ENCODE assay signal across 27 mouse cellular contexts in the genomic region with DNA sequence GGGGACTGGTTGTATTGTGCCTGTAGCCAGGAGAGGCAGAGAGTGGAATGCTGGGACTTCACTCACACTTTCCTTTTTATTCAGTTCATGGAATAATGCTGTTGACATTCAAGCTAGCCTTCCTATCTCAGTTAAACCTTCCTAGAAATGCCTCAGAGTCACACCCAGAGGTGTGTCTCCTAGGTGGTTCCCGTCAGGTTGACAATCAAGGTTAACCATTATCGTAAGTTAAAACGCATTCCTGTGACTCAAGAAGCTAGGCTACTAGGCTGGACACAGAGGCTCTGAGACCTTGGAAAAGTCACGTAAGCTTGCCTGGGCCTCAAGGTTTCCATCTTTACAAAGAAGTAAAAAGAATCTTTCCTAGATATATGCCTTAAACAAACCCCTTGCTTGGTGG. TPM values are rescaled to one million over a fixed set of nuclear protein-coding genes. Genes with fewer than 3 reads are reported as not detected.
DNase-seq lines count a peak whose midpoint lies in the region; ATAC-seq lines count a peak whose summit lies in the region.
"Had no signal": no experiment of that assay in that cellular context is flagged by ENCODE, and none has a peak within 500 bp of the region (broad histone marks: within the 10 kb centered on the region; RNA-seq: fewer than 3 reads in every experiment).

No protein-coding gene starts in this region.

- no peaks in the 10 kb centered on the region for H3K4me1 ChIP-seq in hindbrain, embryonic 16.5 days (ENCODE audit: control insufficient read depth, insufficient read depth, low read depth, low read length)
- H3K4me1 ChIP-seq: embryonic facial prominence, embryonic 10.5 days; embryonic facial prominence, embryonic 13.5 days; forebrain, embryonic 12.5 days; forebrain, embryonic 15.5 days; heart, embryonic 10.5 days; heart, embryonic 13.5 days had no signal

- ATAC-seq in hindbrain, embryonic 16.5 days, result no peak
- ATAC-seq: activated CD4-positive, CD25-positive, alpha-beta regulatory T cell, adult 4 months; forebrain, embryonic 15.5 days; Patski had no signal

- H3K27ac ChIP-seq in hindbrain, embryonic 16.5 days (ENCODE audit: low read depth, low read length), result no peak overlapping the region
- H3K27ac ChIP-seq: embryonic facial prominence, embryonic 10.5 days; embryonic facial prominence, embryonic 13.5 days; forebrain, embryonic 12.5 days; forebrain, embryonic 15.5 days; heart, embryonic 10.5 days; heart, embryonic 13.5 days; hindbrain, embryonic 14.5 days had no signal

- H3K4me2 ChIP-seq in hindbrain, embryonic 16.5 days (ENCODE audit: low read length), result no peak overlapping the region
- H3K4me2 ChIP-seq: embryonic facial prominence, embryonic 13.5 days; forebrain, embryonic 12.5 days; forebrain, embryonic 15.5 days; heart, embryonic 13.5 days; hindbrain, embryonic 14.5 days had no signal

- H3K4me3 ChIP-seq in hindbrain, embryonic 16.5 days (ENCODE audit: low read length), result no peak overlapping the region
- H3K4me3 ChIP-seq: embryonic facial prominence, embryonic 10.5 days; embryonic facial prominence, embryonic 13.5 days; erythroblast, embryonic 14.5 days; forebrain, embryonic 12.5 days; forebrain, embryonic 15.5 days; heart, embryonic 10.5 days; heart, embryonic 13.5 days had no signal

- DNase-seq in ES-CJ7 (ENCODE audit: low read depth, low spot score) (peak; percentile 20), R1 (ENCODE audit: low read depth, low spot score) (peak; percentile 61)
- DNase-seq in large intestine, adult 2 months (ENCODE audit: low read depth, low spot score), result peak; percentile 57
- DNase-seq in adrenal gland, adult (ENCODE audit: inconsistent age in 2 of 2, low spot score in 1 of 2), result no peak
- DNase-seq in cerebellum, postnatal 4 days (ENCODE audit: low spot score in 2 of 2), result no peak
- DNase-seq: adrenal gland, postnatal 10 days; adrenal gland, postnatal 36 days; cerebellum, adult 18-20 months; cerebellum, adult 9-10 months; cerebellum, postnatal 14 days; gastrocnemius, postnatal 25 days; heart, adult 18-20 months; heart, postnatal 14 days; heart, postnatal 4 days had no signal

- no peak overlapping the region for H3K9ac ChIP-seq in hindbrain, embryonic 16.5 days (ENCODE audit: low read depth, low read length)
- H3K9ac ChIP-seq: embryonic facial prominence, embryonic 13.5 days; forebrain, embryonic 12.5 days; forebrain, embryonic 15.5 days; heart, embryonic 13.5 days; hindbrain, embryonic 14.5 days had no signal

- no peaks in the 10 kb centered on the region for H3K9me3 ChIP-seq in hindbrain, embryonic 16.5 days (ENCODE audit: control insufficient read depth, low read length)
- H3K9me3 ChIP-seq: embryonic facial prominence, embryonic 10.5 days; embryonic facial prominence, embryonic 13.5 days; forebrain, embryonic 12.5 days; forebrain, embryonic 15.5 days; G1E; heart, embryonic 10.5 days; heart, embryonic 13.5 days had no signal

- 32% methylated on average over 4 of the region's 4 CpGs for WGBS in large intestine, adult 2 months
- WGBS in hindbrain, embryonic 16.5 days, result 88% methylated on average over 4 of the region's 4 CpGs

- no peaks in the 10 kb centered on the region for H3K36me3 ChIP-seq in hindbrain, embryonic 16.5 days (ENCODE audit: control insufficient read depth, insufficient read depth, low read length)
- H3K36me3 ChIP-seq: embryonic facial prominence, embryonic 10.5 days; embryonic facial prominence, embryonic 13.5 days; forebrain, embryonic 12.5 days; forebrain, embryonic 15.5 days; G1E; heart, embryonic 10.5 days; heart, embryonic 13.5 days had no signal

- H3K27me3 ChIP-seq in hindbrain, embryonic 16.5 days (replicated peaks; ENCODE audit: control insufficient read depth, insufficient read depth, low read length), result no peaks in the 10 kb centered on the region
- H3K27me3 ChIP-seq: forebrain, embryonic 15.5 days; Patski had no signal

RNA-seq across cellular contexts. Expression of gene Pax8, which starts 10.0 kb away (rescaled TPM):
- polyA plus RNA-seq in large intestine, adult 2 months (2012; rRNA removed), result 5.7 and 9.1 TPM in 2 replicates
- polyA plus RNA-seq in hindbrain, embryonic 16.5 days (2015; fragmentation: Nextera tagmentation; extraction: Ambion mirVana), result 21.2 and 24.0 TPM in 2 replicates
- polyA plus RNA-seq: activated CD4-positive, CD25-positive, alpha-beta regulatory T cell, adult 4 months; erythroblast, embryonic 14.5 days; G1E; heart, embryonic 16.5 days had no signal

Comparison
In these comparisons a context has a peak if more than half of its experiments do, and no peak if none do; other contexts are left out.
1. DNase-seq: peak in ES-CJ7 (single experiment), R1 (single experiment) and large intestine, adult 2 months (single experiment); none in adrenal gland, adult (0 of 2) and cerebellum, postnatal 4 days (0 of 2).